Mouse (Mus musculus): Measurements from ENCODE around the gene Ly6g6c.

DNA sequence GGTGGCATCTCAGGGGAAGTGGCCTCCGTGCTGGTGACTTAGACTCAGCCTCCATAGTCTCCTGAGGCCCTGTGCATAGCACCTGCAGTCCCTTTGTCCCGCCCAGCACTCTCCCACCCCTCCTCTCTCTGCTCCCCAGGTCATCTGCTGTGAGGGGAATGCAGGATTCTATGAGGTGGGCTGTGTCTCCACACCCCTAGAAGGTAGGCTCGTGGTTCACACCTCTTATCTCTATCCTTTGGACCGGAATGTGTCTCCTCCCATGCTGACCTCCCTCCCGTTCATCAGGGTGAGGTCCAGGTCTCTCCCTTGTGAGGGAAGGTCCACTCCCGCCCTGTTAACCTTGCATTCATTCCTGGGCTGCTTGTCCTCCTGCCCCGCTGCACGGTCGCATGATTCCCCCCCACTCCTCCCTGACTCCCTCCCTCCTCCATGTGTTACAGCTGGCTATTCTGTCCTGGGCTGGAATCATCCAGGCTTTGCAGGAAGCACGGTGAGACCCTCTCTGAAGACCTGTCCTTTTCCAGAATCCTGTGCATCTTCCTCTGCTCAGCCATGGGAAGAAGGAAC lies 35.1 kb downstream of the Ly6g6c start:
- TF ChIP-seq CTCF (IDR thresholded peaks at IDR 0.05; ENCODE audit: borderline replicate concordance, insufficient read depth, low read depth, low read length) = no peak
- no peak for TF ChIP-seq POLR2A (IDR thresholded peaks at IDR 0.05; ENCODE audit: borderline replicate concordance, insufficient read depth, low read length)
